In genomic region chr17:24494627-24495335, GRCm38 (mm10) we compare ENCODE assay signal across 8 mouse cellular contexts. TPM values are rescaled to one million over a fixed set of nuclear protein-coding genes. Genes with fewer than 3 reads are reported as not detected.
DNase-seq lines count a peak whose midpoint lies in the region; ATAC-seq and TF ChIP-seq lines count a peak whose summit lies in the region.

No protein-coding gene starts in this region.

- no peak overlapping the region for H3K9ac ChIP-seq in neural tube, embryonic 11.5 days (ENCODE audit: low read length)

- H3K36me3 ChIP-seq in neural tube, embryonic 11.5 days (ENCODE audit: control insufficient read depth, insufficient read depth, low read length), result peaks cover 4% of the 10 kb centered on the region; the same call in 1 of the 2 replicates

- ATAC-seq in neural tube, embryonic 11.5 days (ENCODE audit: insufficient read depth, low FRiP score, low TSS enrichment), result no peak

- DNase-seq in gastrocnemius, adult 2 months, result no peak
- no peak for DNase-seq in gastrocnemius, postnatal 36 days
- DNase-seq in urinary bladder, postnatal 25 days (ENCODE audit: low spot score), result peak; percentile 43
- no peak for DNase-seq in urinary bladder, postnatal 4 days (ENCODE audit: low spot score in 2 of 2)
- peak; percentile 47 for DNase-seq in embryo, embryonic 9.5 days (ENCODE audit: extremely low spot score)
- DNase-seq in kidney, postnatal 4 days, result peak; percentile 69 to 75
- DNase-seq in neural tube, embryonic 11.5 days (ENCODE audit: low spot score), result peak; percentile 55
- no peak for DNase-seq in adrenal gland, adult 8-10 months

- WGBS in neural tube, embryonic 11.5 days, result 45% methylated on average over 2 of the region's 2 CpGs

- intact Hi-C loops in gastrocnemius, adult 2 months (cut with DNase I), result loop anchor here (2.0 kb wide), 1 partner anchor 40 kb away; the partner anchor contains the start of gene Rab26
- intact Hi-C loops in gastrocnemius, postnatal 36 days (cut with DNase I), result no loop called here

- H3K4me1 ChIP-seq in neural tube, embryonic 11.5 days (ENCODE audit: control insufficient read depth, insufficient read depth, low read length), result peaks cover 6% of the 10 kb centered on the region

- no peak overlapping the region for H3K4me2 ChIP-seq in neural tube, embryonic 11.5 days (ENCODE audit: low read depth)

- TF ChIP-seq CTCF in gastrocnemius, adult 2 months (IDR thresholded peaks at IDR 0.05), result peak; percentile 78

- no peak overlapping the region for H3K27ac ChIP-seq in gastrocnemius, adult 2 months
- H3K27ac ChIP-seq in neural tube, embryonic 11.5 days (ENCODE audit: low read depth, low read length), result no peak overlapping the region

- H3K4me3 ChIP-seq in gastrocnemius, adult 2 months, result no peak overlapping the region
- no peak overlapping the region for H3K4me3 ChIP-seq in neural tube, embryonic 11.5 days (ENCODE audit: low read depth, low read length)

- H3K27me3 ChIP-seq in neural tube, embryonic 11.5 days (ENCODE audit: control insufficient read depth, insufficient read depth, low read length), result no peaks in the 10 kb centered on the region

- H3K9me3 ChIP-seq in neural tube, embryonic 11.5 days (ENCODE audit: control insufficient read depth, low read length), result no peaks in the 10 kb centered on the region

RNA-seq across cellular contexts. Expression of gene Caskin1, which starts 6.4 kb away (rescaled TPM):
- total RNA-seq in gastrocnemius, adult 2 months (2021), result under 1 TPM in 1 of 2 experiments, not detected in 1; 0.08 TPM
- under 1 TPM; 0.05 TPM for total RNA-seq in gastrocnemius, postnatal 36 days (2021)
- 7.4 and 8.4 TPM in 2 replicates for polyA plus RNA-seq in neural tube, embryonic 11.5 days (2014; fragmentation: Nextera tagmentation; extraction: Ambion mirVana)
- total RNA-seq in adrenal gland, adult 8-10 months (2022), result 10 to 100 TPM; 49.1 to 61.2 (median 53.8) TPM

RNA-seq across cellular contexts. Expression of gene Mlst8, which starts 15.9 kb away (rescaled TPM):
- 10 to 100 TPM; 12.1 to 14.8 TPM for total RNA-seq in gastrocnemius, adult 2 months (2021)
- total RNA-seq in gastrocnemius, postnatal 36 days (2021), result 10 to 100 TPM; 11.9 to 12.1 TPM
- polyA plus RNA-seq in neural tube, embryonic 11.5 days (2014; fragmentation: Nextera tagmentation; extraction: Ambion mirVana), result 26.2 and 29.7 TPM in 2 replicates
- 10 to 100 TPM; 24.3 to 37.6 (median 32.2) TPM for total RNA-seq in adrenal gland, adult 8-10 months (2022)

RNA-seq across cellular contexts. Expression of gene Bricd5, which starts 21.1 kb away (rescaled TPM):
- not detected for total RNA-seq in gastrocnemius, adult 2 months (2021)
- total RNA-seq in gastrocnemius, postnatal 36 days (2021), result under 1 TPM in 1 of 2 experiments, not detected in 1; 0.26 TPM
- polyA plus RNA-seq in neural tube, embryonic 11.5 days (2014; fragmentation: Nextera tagmentation; extraction: Ambion mirVana), result 0.33 and 0.51 TPM in 2 replicates
- under 1 TPM in 2 of 4 experiments, not detected in 2; 0.30 to 0.38 TPM for total RNA-seq in adrenal gland, adult 8-10 months (2022)

RNA-seq across cellular contexts. Expression of gene Pgp, which starts 24.6 kb away (rescaled TPM):
- 10 to 100 TPM; 50.8 to 56.3 TPM for total RNA-seq in gastrocnemius, adult 2 months (2021)
- total RNA-seq in gastrocnemius, postnatal 36 days (2021), result 10 to 100 TPM; 50.7 to 54.6 TPM
- 65.0 and 65.2 TPM in 2 replicates for polyA plus RNA-seq in neural tube, embryonic 11.5 days (2014; fragmentation: Nextera tagmentation; extraction: Ambion mirVana)
- total RNA-seq in adrenal gland, adult 8-10 months (2022), result 100 to 1,000 TPM; 105 to 116 (median 107) TPM

RNA-seq across cellular contexts. Expression of gene E4f1, which starts 24.7 kb away (rescaled TPM):
- 10 to 100 TPM; 11.4 to 16.5 TPM for total RNA-seq in gastrocnemius, adult 2 months (2021)
- 10 to 100 TPM in 1 of 2 experiments, 1 to 10 TPM in 1; 9.5 to 11.7 TPM for total RNA-seq in gastrocnemius, postnatal 36 days (2021)
- 17.0 and 21.2 TPM in 2 replicates for polyA plus RNA-seq in neural tube, embryonic 11.5 days (2014; fragmentation: Nextera tagmentation; extraction: Ambion mirVana)
- total RNA-seq in adrenal gland, adult 8-10 months (2022), result 10 to 100 TPM; 20.9 to 37.4 (median 26.4) TPM

Comparison
In these comparisons a context has a peak if more than half of its experiments do, and no peak if none do; other contexts are left out.
1. DNase-seq: peak in urinary bladder, postnatal 25 days (single experiment), embryo, embryonic 9.5 days (single experiment), kidney, postnatal 4 days (2 of 2) and neural tube, embryonic 11.5 days (single experiment); none in gastrocnemius, adult 2 months (single experiment), gastrocnemius, postnatal 36 days (0 of 2), urinary bladder, postnatal 4 days (0 of 2) and adrenal gland, adult 8-10 months (single experiment).
2. RNA of gene Caskin1, which starts 6.4 kb away (total RNA-seq): 49.1 to 61.2 TPM in adrenal gland, adult 8-10 months; 0.08 TPM in gastrocnemius, adult 2 months and 0.05 TPM in gastrocnemius, postnatal 36 days; every median in the first group is over 10 times any median in the second.